Mouse (Mus musculus) bone marrow macrophage, adult 2 months (primary cell): Measurements from ENCODE around the gene Hdac7.

ENCODE experiments used
- CTCF ChIP-seq: IDR thresholded peaks from 2 replicates; pipeline ENCODE4 v1.5.1; 2012; ENCODE audit warnings: low read depth, mild to moderate bottlenecking, low read length, moderate library complexity
- POLR2A ChIP-seq: IDR thresholded peaks from 2 replicates; pipeline ENCODE4 v1.6.1; 2012; ENCODE audit warnings: mild to moderate bottlenecking, low read depth, low read length, borderline replicate concordance

- TF ChIP-seq POLR2A (no peak), CTCF (no peak)
Measured at GRCm38 (mm10) chr15:97745331-97745730, 99.0 kb downstream of the Hdac7 start.
